Mouse (Mus musculus): Measurements from ENCODE around the gene Slf2.

Gene Slf2

GRCm38 (mm10) chr19:44902324-44902723 is 28.6 kb upstream of the Slf2 start:
- POLR2A ChIA-PET = interaction anchor here in 1 of 4 experiments (0.5 to 1.7 kb wide), 3 partner anchors 12 to 326 kb away, joined by 3 to 6 read pairs (median 4); no protein-coding TSS in a partner anchor
- CTCF ChIA-PET = interaction anchor here in 3 of 4 experiments (0.6 to 1.3 kb wide), 3 partner anchors 105 to 839 kb away, joined by 3 read pairs; no protein-coding TSS in a partner anchor

GRCm38 (mm10) chr19:44903343-44904000 is 27.5 kb upstream of the Slf2 start:
- ChIA-PET POLR2A (interaction anchor here in 1 of 4 experiments (1.3 kb wide), 1 partner anchor 327 kb away, joined by 3 read pairs; no protein-coding TSS in a partner anchor), CTCF (no interaction called here)

- ChIA-PET CTCF (interaction anchor here in 1 of 4 experiments (2.4 kb wide), 1 partner anchor 8 kb away, joined by 6 read pairs; no protein-coding TSS in a partner anchor), POLR2A (no interaction called here)
Observed at GRCm38 (mm10) chr19:44904141-44904720, 26.7 kb upstream of the Slf2 start.

DNA sequence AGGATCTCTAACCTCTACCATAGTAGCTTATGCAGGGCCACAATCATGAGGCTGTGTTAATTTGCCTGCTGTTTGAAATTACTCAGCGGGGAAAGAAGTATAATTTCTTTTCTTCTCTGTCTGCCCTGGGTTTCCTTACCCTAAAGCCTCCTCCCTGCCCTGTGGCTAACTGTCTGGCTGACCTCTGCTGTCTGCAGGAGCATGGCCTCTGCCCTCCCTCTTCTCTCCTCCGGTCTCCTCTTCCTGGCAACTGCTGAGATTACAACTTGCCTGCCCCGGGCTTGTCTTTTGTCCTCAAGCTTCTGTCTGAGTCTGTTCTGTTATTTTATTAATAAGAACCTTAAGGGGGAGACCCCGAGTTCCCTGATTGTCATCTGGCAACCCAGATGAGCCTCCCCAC is 25.6 kb upstream of the Slf2 start:
- POLR2A ChIA-PET = interaction anchor here in 1 of 4 experiments (1.0 kb wide), 1 partner anchor 10 kb away, joined by 3 read pairs; no protein-coding TSS in a partner anchor
- CTCF ChIA-PET = interaction anchor here in 3 of 4 experiments (0.6 to 2.4 kb wide), 4 partner anchors 9 to 324 kb away, joined by 3 to 6 read pairs (median 6); no protein-coding TSS in a partner anchor

- ChIA-PET POLR2A (interaction anchor here (0.6 to 1.3 kb wide), 10 partner anchors 8 to 614 kb away, joined by 3 to 5 read pairs (median 3); partner anchors contain the start of genes Slf2 (in 2 of the 4) and Scd2 (in 1 of the 4)), CTCF (interaction anchor here (0.6 to 1.5 kb wide), 5 partner anchors 13 to 389 kb away, joined by 3 to 6 read pairs (median 4); no protein-coding TSS in a partner anchor)
Observed at GRCm38 (mm10) chr19:44907851-44908690, 22.9 kb upstream of the Slf2 start.

DNA sequence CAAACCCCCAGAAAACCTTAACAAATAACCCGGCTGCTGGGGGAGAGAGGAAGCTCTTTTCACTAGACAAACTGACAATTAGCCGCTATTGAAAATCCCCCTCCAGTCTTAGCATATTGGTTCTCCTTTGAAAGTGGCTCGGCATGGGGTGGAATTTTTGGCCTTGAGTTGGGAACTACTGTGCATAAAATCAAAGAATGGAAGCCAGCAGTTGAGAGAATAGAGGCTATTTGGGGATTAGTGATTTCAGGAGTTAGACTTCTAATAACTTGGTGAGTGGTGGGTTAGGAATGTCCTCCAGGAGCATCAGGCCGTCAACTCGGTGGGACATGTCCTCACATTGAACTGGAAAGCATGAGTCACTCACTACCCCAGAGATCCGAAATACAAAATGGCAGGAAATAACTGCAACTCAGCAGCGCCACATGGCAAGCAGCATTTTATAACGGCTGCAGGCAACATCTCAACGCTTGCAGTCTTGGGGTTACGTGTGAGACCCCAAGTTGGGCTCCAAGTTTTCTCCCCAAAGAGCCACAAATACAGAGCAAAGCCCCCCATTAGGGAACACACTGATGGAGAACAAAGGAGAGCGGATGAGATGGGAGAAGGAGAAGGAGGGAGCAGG is 22.0 kb upstream of the Slf2 start:
- ChIA-PET CTCF (interaction anchor here in 2 of 4 experiments (0.6 to 1.5 kb wide), 4 partner anchors 13 to 390 kb away, joined by 3 to 4 read pairs (median 4); no protein-coding TSS in a partner anchor), POLR2A (interaction anchor here (0.6 to 1.3 kb wide), 7 partner anchors 9 to 615 kb away, joined by 3 to 5 read pairs (median 3); partner anchors contain the start of genes Slf2 (in 2 of the 4) and Scd2 (in 1 of the 4))

DNA sequence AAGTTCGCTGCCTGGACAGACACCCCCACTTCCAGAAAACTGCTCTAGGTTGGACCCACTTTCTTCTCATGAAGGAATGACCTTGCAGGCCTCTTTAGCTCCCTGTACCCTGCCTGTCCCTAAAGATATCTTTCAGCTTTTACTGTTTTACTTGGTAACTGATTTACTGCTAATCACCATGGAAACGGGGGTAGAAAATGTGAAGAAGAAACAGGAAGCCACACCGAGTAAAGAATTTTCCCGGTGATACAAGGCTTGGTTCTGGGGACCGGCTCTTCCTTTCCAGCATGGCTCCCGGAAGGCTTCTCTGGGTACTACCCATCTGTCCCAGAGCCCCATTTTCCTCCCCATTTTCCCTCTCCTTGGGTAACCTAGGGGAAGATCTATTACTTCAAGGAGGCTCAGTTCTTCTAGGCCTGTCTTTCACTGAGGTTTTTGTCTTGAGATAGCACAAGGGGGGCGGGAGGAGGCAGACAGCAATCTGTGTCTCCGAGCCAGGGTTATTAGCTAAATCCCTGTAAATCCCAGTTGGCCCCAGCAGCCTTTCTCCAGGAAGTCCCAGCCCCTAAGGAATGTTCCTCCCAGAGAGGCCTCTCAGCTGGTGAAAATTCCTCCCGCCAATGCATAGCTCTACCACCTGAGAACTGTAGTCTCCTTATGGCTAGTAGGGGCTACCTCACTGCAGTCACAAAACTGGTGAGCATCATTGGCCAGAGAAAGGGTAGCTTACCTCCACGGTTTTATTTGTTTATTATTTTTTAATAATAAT is 16.3 kb upstream of the Slf2 start:
- ChIA-PET CTCF (interaction anchor here in 2 of 4 experiments (1.3 to 1.6 kb wide), 2 partner anchors 19 to 116 kb away, joined by 3 to 4 read pairs; no protein-coding TSS in a partner anchor), POLR2A (interaction anchor here in 3 of 4 experiments (0.5 to 1.7 kb wide), 10 partner anchors 9 to 351 kb away, joined by 3 to 8 read pairs (median 3); partner anchors contain the start of gene Slf2 (in 2 of the 3))

GRCm38 (mm10) chr19:44918171-44918570 is 12.8 kb upstream of the Slf2 start:
- ChIA-PET POLR2A (no interaction called here), CTCF (no interaction called here)

DNA sequence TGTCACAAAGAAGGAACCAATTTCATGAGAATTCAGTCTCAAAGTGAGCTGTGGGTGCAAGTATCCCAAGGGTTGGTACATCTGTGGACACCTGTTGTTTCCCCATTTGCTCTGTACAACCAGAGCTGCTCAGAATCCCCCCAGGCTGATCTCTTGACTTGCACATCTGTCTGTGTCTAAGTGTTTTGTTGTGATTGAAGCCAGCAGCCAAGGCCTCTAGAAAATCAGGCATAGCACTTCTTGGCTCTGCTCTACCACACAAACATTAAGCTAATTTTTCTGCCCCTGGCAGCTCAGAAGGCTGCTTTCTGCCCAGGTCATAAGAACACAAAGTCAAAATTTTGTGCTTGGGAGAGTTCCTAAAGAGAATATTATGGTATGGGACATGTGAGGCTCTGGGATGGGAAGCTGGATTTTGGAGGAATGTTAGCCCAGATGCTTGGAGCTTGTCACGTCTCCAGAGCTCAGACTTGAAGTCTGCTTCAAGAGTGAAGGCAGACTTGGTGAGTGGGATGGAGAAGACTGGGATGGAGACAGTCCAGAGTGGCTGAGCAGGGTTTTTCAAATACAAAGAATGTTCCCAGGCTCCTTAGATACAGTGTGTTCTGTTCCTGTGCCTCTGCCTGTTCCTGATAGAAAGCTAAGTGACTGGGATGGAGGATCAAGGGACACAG is 9.3 kb upstream of the Slf2 start:
- ChIA-PET POLR2A (interaction anchor here in 3 of 4 experiments (0.6 to 1.8 kb wide), 6 partner anchors 9 to 357 kb away, joined by 3 to 9 read pairs (median 4); partner anchors contain the start of gene Slf2 (in 2 of the 3)), CTCF (interaction anchor here in 1 of 4 experiments (1.7 kb wide), 1 partner anchor 109 kb away, joined by 5 read pairs; no protein-coding TSS in a partner anchor)

DNA sequence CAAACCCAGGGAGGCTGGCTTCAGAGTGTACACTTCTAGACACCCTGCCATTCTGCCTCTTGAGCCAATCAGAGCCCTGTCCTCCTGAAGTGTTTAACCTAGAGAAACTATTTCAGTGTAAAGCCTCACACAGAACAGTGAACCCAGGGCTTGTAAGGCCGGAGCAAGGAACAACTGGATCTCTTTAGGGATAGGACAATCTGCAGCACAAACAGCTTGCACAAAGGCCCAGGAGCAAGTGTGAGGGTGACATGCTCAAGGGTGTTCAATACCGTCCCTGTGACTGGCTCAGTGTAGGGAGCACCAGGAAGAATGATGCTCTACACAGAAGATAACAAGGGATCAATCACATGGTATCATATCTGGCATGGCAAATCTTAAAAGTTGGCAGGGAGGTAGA is 8.4 kb upstream of the Slf2 start:
- ChIA-PET CTCF (interaction anchor here in 2 of 4 experiments (1.0 to 1.7 kb wide), 2 partner anchors 108 to 109 kb away, joined by 3 to 5 read pairs; no protein-coding TSS in a partner anchor), POLR2A (interaction anchor here in 2 of 4 experiments (1.4 to 1.8 kb wide), 3 partner anchors 8 to 136 kb away, joined by 4 to 5 read pairs (median 4); partner anchors contain the start of gene Slf2 (in 1 of the 2))

DNA sequence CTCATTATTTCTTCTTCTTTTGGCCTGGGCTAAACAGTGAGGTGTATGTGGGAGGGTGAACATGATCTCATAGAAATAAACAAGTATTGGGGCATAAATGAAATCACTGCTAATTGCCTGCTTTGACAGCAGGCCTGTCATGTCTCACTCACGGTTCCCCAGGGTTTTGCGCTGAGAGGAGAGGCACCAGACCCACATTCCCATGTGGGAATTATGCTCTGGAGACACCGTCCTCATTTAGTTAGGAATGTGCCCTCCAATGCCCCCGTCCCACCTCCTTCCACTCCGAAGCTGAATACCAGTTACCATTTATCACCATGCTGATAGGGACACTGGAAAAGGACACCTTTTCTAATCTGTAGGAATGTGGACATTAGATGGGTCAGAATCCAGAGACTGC is 6.3 kb upstream of the Slf2 start:
- ChIA-PET POLR2A (interaction anchor here in 1 of 4 experiments (0.6 kb wide), 1 partner anchor 552 kb away, joined by 7 read pairs; no protein-coding TSS in a partner anchor), CTCF (no interaction called here)

DNA sequence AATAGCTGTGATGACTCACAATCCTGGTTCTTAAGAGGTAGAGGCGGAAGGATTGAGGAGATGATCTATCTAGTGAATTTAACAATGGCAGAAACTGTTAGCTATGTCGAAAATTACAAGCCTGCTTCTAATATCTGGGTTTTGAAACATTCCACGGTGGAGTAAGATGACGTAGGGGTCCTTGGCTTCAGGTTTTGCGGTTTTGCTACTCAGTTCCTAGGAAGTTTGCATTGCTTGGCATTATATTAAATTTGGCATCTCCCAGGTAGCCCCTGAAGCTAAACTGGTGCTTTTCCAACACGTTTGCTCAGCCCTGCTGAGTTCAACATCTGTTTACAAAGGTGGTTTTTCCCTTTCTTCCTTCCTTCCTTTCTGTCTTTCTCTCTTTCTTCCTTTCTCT is 4.2 kb upstream of the Slf2 start:
- ChIA-PET POLR2A (interaction anchor here in 1 of 4 experiments (0.6 to 0.7 kb wide), 2 partner anchors 37 to 111 kb away, joined by 3 read pairs; no protein-coding TSS in a partner anchor), CTCF (interaction anchor here in 2 of 4 experiments (0.7 to 2.7 kb wide), 2 partner anchors 104 to 1330 kb away, joined by 7 to 8 read pairs; no protein-coding TSS in a partner anchor)

- ChIA-PET POLR2A (interaction anchor here in 1 of 4 experiments (0.6 to 0.7 kb wide), 2 partner anchors 37 to 111 kb away, joined by 3 read pairs; no protein-coding TSS in a partner anchor), CTCF (interaction anchor here in 2 of 4 experiments (0.7 to 2.7 kb wide), 2 partner anchors 103 to 1331 kb away, joined by 7 to 8 read pairs; no protein-coding TSS in a partner anchor)
Observed at GRCm38 (mm10) chr19:44927250-44927649, 3.7 kb upstream of the Slf2 start.

GRCm38 (mm10) chr19:44928185-44928584 is 2.8 kb upstream of the Slf2 start:
- POLR2A ChIA-PET = no interaction called here
- CTCF ChIA-PET = interaction anchor here in 3 of 4 experiments (0.6 to 2.7 kb wide), 4 partner anchors 40 to 213 kb away, joined by 3 to 7 read pairs (median 4); no protein-coding TSS in a partner anchor

- ChIA-PET CTCF (no interaction called here), POLR2A (interaction anchor here in 1 of 4 experiments (2.4 kb wide), 1 partner anchor 15 kb away, joined by 6 read pairs; no protein-coding TSS in a partner anchor)
Observed at GRCm38 (mm10) chr19:44929251-44929650, 1.7 kb upstream of the Slf2 start.

GRCm38 (mm10) chr19:44929663-44930062 is 1.3 kb upstream of the Slf2 start:
- ChIA-PET CTCF (interaction anchor here in 2 of 4 experiments (0.7 to 2.1 kb wide), 2 partner anchors 101 to 128 kb away, joined by 3 to 13 read pairs; no protein-coding TSS in a partner anchor), POLR2A (interaction anchor here in 2 of 4 experiments (1.1 to 3.2 kb wide), 8 partner anchors 8 to 374 kb away, joined by 3 to 27 read pairs (median 4); partner anchors contain the start of genes Lzts2 (in 1 of the 2) and Ndufb8 (in 1 of the 2))
